Mouse (Mus musculus) thymus, adult 18-20 months (tissue): Measurements from ENCODE around the gene Rpp14.

Source experiments
- DNase-seq, 2 experiments: peaks; one replicate each; pipeline ENCODE4 v3.0.0; 2022; ENCODE audit warnings: mixed read lengths in 2 of 2

Gene Rpp14

DNA sequence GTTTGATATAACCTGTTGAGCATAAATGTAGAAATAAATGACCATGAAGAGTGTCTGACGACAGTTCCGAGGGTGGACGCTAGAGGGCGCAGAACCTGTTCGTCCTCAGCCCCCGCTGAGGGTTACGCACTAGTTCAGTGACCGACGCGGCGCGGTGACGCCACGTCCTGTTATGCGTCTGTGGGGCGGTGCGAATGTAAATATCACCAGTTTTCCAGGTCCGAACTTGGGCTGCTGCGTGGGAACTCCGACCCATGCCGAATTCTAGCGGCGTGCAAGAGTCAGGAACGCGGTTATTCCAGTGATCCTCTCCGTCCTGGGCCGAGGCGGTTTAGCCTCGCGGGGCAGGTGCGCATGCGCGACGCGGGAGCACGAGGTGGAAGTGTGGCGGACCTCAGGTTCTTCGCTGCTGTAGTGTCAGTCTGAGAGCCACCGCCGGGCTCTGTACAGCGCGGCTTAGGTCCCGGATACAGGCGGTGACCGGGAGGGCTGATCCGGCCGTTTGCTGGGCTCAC lies at the start of gene Rpp14:
TSS of gene Rpp14 (plus strand) at position 203 of the 515 bp plus-strand sequence.
- DNase-seq: peak; percentile 87 to 89

- DNase-seq: no peak
These were observed 49.6 kb upstream of the Rpp14 start for GRCm38 (mm10) chr14:8030535-8030934.

- no peak for DNase-seq
These were observed 47.9 kb upstream of the Rpp14 start for GRCm38 (mm10) chr14:8032087-8032944.

DNA sequence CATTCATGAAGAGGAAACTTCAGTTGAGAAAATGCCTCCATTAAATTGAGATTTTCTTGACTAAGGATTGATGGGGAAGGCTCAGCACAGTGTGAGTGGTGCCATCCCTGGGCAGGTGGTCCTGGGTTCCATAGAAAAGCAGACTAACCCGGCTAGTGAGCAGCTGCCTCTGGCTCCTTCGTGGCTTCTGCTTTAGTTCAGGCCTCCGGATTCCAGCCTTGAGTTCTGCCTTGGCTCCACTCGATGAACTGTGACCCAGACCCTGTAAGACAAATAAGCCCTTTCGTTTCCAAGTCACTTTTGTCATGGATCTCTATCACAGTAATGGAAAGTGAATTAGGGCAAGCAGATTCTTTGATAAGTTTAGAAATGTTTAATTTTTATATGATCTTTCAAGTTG lies 45.6 kb upstream of the Rpp14 start:
- DNase-seq: no peak

DNA sequence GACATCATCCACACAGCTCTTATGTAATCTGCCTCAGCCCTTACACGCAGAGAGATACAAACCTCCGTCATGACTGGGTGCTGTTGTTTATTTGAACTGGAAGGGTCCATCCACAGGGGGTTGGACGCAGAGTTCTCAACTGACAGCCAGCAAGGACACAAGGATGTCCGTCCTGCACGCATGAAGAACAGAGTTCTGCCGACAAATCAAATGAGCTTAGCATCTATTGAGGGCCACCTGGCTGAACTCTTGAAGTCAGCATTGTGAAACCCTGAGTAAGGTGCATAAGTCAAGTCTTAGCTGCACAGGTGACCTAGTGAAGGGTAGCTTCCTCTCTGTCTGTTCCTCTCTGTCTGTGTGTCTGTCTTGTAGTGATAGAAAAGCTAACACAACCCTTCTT lies 44.2 kb upstream of the Rpp14 start:
- no peak for DNase-seq

DNA sequence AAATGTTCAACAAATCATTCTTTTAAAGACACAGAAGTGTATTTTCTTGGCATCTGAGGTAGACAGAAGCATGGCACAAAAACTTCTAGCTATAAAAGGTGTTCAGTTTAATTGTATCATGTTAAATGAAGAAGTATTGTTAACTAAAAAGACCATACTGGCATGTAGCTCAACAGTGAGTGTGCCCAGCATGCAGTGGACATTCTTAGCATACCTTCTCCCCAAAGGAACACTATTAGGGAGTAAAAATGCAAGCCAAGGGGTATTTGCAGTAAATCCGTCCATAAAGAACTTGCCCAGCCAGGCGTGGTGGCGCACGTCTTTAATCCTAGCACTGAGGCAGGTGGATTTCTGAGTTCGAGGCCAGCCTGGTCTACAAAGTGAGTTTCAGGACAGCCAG lies 43.8 kb upstream of the Rpp14 start:
- no peak for DNase-seq

DNA sequence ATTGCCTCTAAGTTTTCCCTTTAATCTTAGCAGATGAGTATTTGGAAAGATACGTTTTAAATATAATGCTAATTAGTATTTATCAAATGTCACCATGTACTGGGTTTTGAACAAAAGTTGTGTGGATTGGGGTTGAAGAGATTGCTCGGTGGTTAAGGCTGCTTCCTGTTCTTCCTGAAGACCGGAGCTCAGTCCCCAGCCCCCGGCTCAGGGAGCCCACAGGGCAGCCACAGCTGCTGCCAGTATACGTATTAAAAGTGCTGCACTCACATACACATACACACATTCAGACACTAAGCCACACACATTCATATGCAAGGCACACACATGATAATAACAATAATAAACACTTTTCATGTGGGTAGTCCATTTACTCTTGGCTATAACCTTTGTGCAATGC lies 42.0 kb upstream of the Rpp14 start:
- no peak for DNase-seq

DNA sequence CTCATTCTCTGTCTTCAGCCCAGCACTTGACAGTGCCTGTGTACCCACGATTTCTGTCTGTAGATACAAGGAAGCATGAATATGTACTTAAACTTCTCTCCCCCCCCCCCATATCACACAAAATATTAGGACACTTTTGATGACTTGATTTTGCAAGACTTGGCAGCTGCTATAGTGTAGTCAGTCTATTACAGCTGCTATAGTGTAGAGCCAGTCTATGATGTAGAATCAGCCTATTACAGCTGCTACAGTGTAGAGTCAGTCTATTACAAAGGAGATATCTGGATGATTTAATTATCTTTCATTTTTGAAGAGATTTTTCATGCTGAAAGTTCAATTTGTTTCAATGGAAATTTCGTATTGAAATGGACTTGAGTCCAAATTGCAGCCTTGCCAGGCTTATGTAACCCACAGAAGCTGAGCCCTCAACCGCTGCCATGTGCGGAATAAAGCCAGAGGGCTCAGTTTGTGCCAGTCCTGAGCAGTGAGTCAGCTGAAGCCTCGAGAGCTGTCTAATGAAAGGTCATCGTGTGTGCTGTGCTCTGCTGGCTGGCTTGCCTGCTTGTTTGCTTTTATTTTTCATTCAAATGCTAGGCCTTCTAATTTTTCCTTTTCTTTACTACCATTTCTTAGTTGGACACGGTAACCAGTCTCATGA lies 41.2 kb upstream of the Rpp14 start:
- no peak for DNase-seq

- no peak for DNase-seq
These were observed 40.0 kb upstream of the Rpp14 start for GRCm38 (mm10) chr14:8040179-8040578.

DNA sequence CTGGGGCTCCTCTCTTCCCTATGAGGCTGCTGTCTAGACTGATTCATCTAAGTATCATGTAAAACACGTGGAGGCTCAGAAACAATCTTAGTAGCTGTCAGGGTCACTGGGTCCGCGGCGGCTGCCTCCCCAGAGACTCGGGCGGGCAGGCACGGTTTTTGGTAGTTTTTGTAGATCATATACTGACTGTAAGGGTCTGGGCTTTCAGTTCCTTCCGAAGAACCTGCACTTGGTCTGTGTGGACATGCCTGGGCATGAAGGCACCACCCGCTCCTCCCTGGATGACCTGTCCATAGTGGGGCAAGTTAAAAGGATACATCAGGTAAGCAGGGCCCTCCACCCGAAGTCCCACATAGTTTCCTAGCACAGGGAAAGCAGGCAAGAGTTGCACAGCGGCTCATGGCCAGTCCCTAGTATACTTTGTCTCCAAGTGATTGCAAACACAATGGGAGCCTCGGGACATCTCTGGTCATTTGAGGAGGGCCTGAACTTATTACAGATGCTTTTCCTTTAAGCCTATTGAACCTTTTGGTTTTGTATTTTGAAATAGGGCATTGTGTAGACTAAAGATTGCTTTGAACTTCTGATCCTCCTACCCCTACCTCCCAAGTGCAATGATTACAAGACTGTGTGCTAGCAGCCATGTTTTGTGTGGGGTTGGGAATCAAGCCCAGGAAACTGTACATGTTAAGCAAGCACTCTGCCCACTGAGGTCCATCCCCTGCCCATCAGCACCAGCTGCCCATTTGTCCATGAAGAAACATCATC lies 39.1 kb upstream of the Rpp14 start:
- no peak for DNase-seq

- DNase-seq: no peak
These were observed 38.0 kb upstream of the Rpp14 start for GRCm38 (mm10) chr14:8042120-8042519.

DNA sequence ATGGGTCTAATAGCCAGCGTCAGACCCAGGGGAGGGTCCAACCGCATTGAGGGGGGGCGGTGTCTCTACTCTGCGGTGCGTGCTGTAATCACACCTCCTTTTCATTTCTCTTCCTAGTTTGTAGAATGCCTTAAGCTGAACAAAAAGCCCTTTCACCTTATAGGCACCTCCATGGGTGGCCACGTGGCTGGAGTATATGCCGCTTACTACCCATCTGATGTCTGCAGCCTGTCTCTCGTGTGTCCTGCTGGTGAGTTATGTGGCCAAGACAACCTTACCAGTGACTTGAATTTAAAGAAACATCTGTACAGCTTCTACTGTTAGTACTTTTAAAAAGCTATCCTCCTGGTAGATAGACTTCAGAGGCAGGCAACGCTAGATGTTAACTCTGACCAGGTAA lies 37.6 kb upstream of the Rpp14 start:
- no peak for DNase-seq

DNA sequence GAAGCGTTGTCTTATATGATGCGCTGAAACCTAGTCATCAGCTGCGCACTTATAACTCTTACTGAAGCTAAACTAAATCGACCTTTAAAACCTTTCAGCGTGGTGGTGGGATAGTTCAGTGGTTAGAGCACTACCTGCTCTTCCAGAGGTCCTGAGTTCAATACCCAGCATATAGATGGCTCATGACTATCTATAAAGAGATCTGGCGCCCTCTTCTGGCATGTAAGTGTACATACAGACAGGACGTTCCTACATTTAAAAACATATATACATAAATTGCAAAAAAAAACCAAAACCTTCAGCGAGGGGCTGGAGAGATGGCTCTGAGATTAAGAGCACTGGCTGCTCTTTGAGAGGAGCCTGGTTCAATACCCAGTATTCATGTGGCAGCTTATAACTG lies 35.8 kb upstream of the Rpp14 start:
- no peak for DNase-seq

DNA sequence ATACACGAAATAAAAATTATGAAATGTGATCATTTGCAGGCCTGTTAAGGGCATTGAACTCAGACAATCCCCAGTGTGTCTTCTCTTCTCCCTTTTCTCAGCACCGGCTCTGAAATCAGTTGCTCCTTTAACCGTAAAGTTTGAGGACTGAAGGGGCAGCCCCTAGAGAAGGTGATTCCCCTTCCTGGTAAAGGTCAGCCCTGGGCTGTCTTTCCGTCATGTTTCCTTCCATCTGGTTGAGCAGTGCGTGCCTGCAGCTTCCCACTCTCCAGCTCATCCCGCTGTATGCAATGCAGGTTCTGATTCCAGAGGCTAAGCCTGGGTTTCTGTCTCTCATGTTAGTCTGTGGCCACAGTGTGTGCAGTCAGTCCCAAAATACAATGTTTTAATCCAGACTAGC lies 35.4 kb upstream of the Rpp14 start:
- DNase-seq: no peak

DNA sequence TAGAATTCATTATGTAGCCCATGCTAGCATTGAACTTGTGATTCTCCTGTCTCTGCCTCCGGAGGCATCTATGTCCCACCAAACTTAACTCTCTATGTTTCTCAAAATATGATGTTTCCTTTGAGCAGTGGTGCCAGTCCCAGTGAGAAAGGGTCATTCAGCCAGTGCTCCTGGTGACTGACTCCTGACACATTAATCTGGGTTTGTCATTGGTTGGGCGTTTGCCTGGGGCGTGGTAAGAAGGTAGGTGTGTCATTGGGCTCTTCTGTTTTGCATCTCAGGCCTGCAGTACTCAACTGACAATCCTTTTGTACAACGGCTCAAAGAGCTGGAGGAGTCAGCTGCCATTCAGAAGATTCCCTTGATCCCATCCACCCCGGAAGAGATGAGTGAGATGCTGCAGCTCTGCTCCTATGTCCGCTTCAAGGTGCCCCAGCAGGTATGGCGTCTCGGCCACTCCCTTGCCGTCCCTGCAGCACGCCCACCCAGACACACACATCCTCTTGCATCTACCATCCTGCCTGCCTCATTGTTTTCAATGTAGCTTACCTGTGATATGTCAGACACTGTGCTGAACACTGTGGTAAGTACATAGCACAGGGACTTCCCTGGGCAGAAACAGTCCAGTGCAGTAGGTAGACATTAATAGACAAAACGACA lies 34.9 kb upstream of the Rpp14 start:
- no peak for DNase-seq

DNA sequence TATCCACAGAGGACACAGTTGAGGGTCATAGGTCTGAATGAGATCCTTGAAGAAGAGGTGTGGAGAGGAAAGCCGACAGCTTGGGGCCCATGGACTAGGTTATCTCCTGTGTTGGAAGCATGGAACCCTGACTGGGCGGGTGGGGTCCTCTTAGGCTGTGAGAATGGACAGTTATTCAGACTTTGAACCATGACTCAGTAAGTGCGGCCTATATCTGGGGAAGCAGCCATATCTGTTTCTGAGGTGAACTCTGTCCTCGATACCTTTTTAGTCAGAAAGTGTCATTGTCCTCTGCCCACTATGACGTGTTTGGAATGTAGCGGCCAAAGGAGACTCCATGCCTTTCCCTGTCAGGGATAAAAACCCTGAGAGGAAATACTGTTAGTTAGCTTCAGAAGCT lies 33.3 kb upstream of the Rpp14 start:
- DNase-seq: no peak

- no peak for DNase-seq
These were observed 30.8 kb upstream of the Rpp14 start for GRCm38 (mm10) chr14:8049334-8049733.

DNA sequence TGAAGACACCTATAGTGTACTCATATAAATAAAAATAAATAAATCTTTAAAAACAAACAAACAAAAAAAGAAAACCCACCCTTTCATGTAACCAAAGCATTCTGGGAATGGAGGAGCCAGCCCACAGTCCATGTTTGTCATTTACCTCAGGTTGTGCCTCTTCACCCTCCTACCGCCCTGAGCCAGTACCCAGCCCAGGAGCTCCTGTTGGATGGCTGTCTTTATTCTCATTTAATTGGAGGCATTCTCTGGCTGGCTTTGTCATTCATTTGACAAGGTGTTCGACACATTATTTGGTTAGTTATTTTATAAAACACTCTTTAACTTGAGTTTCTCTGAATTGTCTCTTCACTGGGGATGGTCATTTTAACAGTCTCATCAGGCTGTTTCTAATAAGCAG lies 28.3 kb upstream of the Rpp14 start:
- DNase-seq: no peak

GRCm38 (mm10) chr14:8052661-8053060 lies 27.5 kb upstream of the Rpp14 start:
- no peak for DNase-seq

GRCm38 (mm10) chr14:8054310-8055102 lies 25.7 kb upstream of the Rpp14 start:
- no peak for DNase-seq

- no peak for DNase-seq
These were observed 24.1 kb upstream of the Rpp14 start for GRCm38 (mm10) chr14:8056076-8056475.

- DNase-seq: no peak
These were observed 20.2 kb upstream of the Rpp14 start for GRCm38 (mm10) chr14:8059938-8060337.
